Mouse (Mus musculus): ENCODE results near the gene Psmd11.

Gene Psmd11

DNA sequence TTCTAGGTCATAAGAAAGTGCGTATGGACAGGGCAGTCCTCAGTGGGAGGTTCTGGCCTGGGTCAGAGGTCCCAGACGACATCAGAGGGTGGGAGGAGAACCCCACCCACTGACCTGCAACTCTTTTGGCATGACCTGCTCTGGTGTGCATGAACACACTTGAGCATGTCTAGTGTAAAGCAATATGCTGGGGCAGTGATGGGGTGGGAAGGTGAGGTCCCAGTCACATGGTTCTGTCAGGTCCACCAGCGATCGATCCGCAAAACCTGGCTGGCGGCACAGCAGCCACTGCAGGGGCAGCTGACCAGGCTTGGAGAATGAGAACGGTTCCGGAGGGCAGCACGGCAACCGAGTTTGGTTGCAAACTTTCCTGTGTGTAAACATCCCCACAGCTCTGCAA is 53.9 kb downstream of the Psmd11 start:
- DNase-seq (ENCODE audit: low read depth, low spot score) = no peak

DNA sequence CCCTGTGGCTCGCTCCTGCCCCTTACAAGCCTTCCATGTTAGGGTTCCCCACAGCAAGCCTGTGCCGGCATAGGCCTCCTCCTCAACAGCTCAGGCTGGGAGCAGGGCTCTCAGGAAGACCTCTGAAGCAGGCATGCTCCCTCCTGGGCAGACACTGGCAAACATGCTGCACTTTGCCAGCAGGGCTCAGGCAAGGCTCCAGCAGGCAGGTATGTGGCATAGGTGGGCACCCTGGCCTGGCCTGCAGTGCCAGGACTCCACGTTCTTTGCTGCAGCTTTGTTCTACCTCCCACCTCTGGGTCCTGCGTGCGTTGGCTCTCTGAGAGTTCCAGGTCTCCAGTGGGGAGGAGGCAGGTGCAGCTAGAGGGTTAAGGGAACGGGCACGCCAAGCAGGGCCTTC is 54.5 kb downstream of the Psmd11 start:
- DNase-seq (ENCODE audit: low read depth, low spot score) = no peak

GRCm38 (mm10) chr11:80483536-80484067 is 55.2 kb downstream of the Psmd11 start:
- DNase-seq (ENCODE audit: low read depth, low spot score) = no peak

GRCm38 (mm10) chr11:80484191-80484791 is 55.9 kb downstream of the Psmd11 start:
- no peak for DNase-seq (ENCODE audit: low read depth, low spot score)

GRCm38 (mm10) chr11:80485120-80485551 is 56.7 kb downstream of the Psmd11 start:
- no peak for DNase-seq (ENCODE audit: low read depth, low spot score)

DNA sequence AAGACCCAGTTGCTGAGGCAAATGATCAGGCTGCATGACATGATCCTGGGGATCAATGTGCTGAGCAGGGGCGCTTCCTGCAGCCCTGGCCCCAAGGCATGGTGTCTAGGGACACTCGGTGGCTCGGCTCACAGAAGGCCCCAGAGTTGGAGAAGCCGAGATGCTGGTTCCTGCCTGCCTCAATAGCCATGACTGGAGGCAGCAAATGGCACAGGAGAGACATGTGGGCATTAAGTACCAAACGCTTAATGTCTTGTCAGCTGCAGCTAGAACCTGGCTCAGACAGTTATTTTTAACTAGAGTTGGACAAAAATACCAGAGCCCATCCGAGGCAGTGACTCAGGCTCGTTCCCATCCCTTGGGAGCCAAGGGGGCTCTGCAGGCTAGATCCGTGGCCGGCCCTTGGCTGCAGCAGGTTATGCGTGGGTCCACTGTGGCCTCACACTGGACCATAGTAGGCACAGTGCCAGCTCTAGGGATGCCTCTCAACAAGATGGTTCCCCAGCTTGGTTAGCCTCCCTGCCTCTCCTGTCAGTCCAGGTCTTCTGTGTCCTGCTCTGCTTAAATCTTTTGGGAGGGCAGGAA is 57.3 kb downstream of the Psmd11 start:
- DNase-seq (ENCODE audit: low read depth, low spot score) = no peak

DNA sequence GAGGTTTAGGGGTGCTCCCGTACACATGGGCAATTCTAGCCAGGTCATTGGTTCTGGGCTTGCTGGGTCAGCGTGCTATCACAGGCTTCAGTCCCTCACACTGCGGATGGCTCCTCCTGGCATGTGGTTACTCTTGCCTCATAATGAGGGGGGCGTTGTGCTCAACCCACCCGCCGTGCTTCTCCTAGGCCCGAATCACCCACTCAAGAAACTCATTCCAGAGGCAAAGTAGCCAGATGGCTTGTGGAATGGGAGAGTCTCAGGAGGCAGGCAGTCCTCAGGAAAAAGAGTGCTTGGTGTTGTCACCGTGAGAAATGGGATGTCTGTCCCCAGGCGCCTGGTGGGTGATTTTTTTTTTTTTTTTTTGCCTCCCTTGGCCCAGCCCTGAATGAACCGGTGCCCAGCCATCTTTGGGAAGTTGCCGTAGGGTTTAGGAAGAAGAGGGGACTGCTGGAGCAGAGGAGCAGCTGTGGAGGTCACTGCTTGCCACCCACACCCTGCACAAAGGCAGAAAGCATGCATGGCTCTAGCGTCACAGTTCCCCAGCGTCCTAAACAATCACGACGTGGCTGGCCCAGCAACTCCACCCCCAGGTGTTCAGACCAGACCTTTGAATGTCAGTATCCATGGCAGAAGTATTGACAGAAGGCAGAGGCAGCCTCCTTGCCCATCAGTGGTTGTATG is 59.6 kb downstream of the Psmd11 start:
- DNase-seq (ENCODE audit: low read depth, low spot score) = no peak

- no peak for DNase-seq (ENCODE audit: low read depth, low spot score)
Measured at GRCm38 (mm10) chr11:80489172-80489881, 60.9 kb downstream of the Psmd11 start.

DNA sequence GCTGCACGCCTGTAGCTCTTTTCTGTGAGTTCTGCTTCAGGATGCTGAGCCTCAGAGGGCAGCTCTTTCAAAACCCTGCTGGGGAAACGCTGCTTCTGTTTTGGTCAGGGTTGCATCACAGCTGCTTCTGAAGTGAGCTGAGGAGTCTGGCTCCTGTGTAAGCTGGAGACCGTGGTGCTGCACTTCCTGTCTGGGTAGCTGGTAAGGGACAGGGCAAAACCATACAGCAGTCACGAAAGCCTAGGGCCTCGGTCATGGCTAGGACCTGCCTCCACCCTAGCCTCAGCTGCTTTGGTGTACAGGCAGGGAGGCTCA is 61.4 kb downstream of the Psmd11 start:
- DNase-seq (ENCODE audit: low read depth, low spot score) = no peak

GRCm38 (mm10) chr11:80490831-80491230 is 62.4 kb downstream of the Psmd11 start:
- DNase-seq (ENCODE audit: low read depth, low spot score) = no peak

DNA sequence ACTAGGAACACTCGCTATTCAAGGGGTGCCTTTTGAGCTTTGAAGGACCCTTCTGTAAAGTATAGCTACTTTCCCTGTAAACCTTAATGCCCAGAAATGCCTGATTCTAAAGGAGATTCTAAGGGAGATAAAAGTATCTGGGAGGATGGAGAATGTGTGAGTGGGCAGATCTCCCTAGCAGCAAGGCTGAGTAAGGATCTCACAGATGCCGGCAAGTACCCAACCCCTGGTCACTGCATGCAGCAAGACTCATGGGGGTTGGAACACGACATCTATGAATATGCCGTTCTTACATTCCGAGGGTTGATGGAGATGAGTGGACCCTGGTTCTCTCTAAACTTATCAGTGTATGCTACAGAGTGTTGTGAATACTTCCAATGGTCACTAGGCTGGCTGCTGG is 64.8 kb downstream of the Psmd11 start:
- DNase-seq (ENCODE audit: low read depth, low spot score) = no peak

DNA sequence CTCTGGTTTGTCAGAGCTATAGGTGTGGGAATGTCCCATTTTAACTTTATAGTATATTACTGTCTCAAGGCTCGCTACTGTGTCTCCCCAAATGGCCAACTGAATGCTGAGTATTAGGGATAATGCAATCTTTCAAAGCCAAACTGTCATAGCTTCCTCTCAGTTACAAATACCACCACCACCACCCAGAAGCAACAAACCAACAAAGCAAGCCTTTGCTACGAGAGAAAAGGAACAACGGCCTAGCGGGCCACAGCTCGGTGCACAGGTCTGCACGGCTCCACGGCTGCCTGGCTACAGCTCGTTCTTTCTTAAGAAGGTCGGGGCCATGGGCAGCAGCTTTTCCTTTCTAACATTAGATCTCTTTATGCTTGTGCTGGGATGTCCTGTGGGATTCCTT is 66.4 kb downstream of the Psmd11 start:
- DNase-seq (ENCODE audit: low read depth, low spot score) = no peak

DNA sequence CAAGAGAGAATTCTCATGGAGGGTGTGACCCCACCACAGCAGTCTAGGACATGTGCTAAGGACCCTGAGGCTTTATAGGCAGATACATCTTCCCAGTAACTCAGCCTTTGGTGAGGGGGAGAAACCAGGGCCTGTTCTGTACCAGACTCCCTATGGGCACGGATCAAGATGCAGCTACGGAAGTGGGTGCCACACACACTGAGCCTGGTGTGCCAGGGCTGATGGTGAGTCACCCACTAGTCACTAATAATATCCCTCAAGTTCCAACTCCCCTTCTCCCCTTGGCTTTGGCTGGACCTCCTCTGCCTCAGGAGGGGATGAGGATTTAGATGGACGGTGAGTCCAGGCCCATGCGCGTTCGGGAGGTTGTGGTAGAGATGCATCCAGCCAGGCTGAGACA is 67.6 kb downstream of the Psmd11 start:
- no peak for DNase-seq (ENCODE audit: low read depth, low spot score)

- no peak for DNase-seq (ENCODE audit: low read depth, low spot score)
Measured at GRCm38 (mm10) chr11:80496640-80497039, 68.2 kb downstream of the Psmd11 start.

DNA sequence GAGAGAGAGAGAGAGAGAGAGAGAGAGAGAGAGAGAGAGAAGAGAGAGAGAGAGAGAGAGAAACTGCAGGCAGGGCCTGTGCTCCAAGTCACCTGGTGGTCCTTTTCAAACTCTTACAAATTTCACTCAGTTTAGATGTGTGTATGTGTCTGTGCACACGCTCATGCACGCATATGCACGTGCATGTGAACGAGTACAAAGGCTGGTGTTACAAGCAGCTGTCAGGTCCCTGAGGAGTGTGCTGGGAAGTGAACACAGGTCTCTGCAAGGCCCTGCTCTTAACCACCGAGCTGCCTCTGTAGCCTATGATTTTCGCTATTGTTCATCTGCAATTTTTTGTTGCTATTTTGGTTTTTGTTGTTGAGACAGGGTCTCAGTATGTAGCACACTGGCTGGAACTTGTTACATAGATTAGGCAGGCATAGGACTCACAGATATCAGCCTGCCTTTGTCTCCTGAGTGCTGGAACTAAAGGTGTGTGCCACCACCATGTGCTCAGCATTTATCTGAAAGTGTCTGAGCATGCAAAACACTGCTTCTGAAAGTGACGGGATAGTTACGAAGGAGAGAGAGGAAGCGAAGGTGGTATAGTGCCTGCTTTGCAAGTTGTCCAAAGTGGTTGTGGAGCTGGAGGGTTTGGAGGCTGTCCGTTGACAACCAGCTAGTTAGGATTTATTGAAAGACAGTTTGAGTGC is 69.0 kb downstream of the Psmd11 start:
- DNase-seq (ENCODE audit: low read depth, low spot score) = no peak

DNA sequence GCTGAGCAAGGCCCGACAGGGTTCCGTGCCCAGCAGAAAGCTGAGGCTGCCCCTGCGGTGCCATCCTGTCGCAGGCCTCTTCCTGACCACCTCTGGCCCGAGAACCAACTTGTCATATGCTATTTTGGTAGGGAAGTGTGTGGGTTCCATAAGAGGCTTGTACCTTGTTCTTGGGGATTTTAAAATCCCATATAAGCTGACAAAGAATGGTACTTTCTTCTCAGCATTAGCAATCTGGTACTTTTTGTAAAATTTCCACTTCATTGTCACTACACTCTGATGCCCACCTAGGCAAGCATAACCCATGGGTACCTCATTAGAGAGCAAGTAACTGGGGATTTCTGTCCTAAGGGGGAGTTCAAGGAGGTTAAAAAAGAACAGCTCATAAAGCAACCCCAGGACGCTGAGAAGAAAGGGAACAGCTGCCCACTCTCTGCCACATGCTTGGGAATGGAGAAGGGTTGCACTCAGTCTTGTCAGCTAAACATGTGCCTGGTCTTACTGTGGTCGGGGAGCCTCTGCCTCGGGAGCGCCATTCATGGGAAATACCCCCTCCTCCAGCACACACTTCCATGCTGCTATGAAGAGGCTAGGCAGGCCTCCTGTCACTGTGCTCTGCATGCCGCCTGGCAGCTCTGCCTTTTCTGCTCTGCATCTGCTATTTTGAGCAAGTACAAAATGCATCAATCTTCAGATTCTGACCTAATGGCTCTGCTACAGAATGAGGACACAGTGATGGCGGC is 70.1 kb downstream of the Psmd11 start:
- DNase-seq (ENCODE audit: low read depth, low spot score) = no peak

DNA sequence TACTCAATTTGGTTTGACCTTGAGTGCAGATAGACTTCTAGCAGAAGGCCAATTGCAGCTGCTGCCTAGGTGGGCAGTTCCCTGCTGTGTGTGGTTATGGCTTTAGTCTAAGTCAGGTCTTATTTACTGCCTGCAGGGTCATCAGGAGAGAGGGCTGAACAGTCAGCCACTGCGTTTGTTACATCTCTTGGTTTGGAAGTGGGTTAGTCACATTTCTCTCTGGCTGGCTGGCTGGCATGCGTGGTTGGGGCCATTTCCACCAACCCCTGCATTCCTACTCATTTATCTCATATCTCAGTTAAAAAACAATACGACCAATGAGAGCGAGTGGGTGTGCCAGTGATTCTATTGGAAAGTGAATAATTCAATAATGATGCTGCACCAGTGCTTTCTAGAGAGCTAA is 71.1 kb downstream of the Psmd11 start:
- DNase-seq (ENCODE audit: low read depth, low spot score) = no peak

- DNase-seq (ENCODE audit: low read depth, low spot score) = no peak
Measured at GRCm38 (mm10) chr11:80503281-80503680, 74.9 kb downstream of the Psmd11 start.

DNA sequence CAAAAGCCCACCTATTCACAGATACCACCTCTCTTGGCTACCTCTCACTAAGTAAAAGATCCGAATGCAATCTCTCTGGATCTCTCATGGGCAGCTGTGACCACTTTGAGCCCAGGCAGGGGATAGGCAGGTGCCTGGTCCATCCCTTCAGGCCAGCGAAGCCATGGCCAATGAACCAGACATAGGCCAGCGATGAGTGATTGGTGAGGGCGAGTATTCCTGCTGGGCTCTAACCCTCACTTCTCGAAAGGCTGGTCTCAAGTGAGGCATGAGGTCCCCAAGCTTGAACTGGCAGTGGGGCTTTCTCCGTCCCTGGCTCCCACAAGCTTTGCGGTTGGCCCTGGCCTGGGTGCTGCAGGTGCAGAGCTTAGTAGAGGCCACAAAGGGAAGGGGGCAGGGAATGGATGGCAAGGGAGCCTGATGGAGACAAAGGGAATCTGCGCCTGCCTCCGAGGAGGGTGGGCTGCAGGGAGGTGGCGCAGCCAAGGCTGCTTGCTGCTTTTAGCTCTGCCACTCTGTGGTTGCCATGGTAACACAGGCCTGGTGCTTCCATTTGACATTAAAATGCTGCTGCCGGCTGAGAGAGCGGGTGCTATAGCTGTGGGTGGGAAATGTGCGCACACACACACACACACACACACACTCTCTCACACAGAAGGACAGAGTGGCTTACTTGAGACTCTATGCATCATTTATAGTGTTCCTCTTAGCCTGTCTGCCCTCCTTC is 75.5 kb downstream of the Psmd11 start:
- peak; percentile 80 for DNase-seq (ENCODE audit: low read depth, low spot score)
